Mouse (Mus musculus) forebrain, embryonic 11.5 days (tissue): ENCODE results near the gene Pnmal1. TPM values are rescaled to one million over a fixed set of nuclear protein-coding genes. Genes with fewer than 3 reads are reported as not detected.
A peak's percentile ranks its signal among the peaks of the same experiment; 100 is the strongest.

Experiments used
- ATAC-seq: fragments of 200-750 bp; cut with Nextera tagmentation; replicated peaks from 2 replicates; pipeline ENCODE4 v1.8.0; 2017; ENCODE audit warnings: moderate TSS enrichment; ENCODE audit not compliant: low FRiP score
- DNase-seq: peaks from one replicate; pipeline ENCODE4 v3.0.0-alpha.2; 2017; ENCODE audit warnings: low spot score
- H3K27ac ChIP-seq: fragments of 300-500 bp; sonication (generic); 2 replicates; pipeline ENCODE4 v1.5.1; 2014; ENCODE audit warnings: low read depth, low read length
- H3K27me3 ChIP-seq: fragments of 300-500 bp; sonication (generic); 2 replicates; pipeline ENCODE4 v1.6.1; 2014; ENCODE audit warnings: mild to moderate bottlenecking, low read length, mixed read lengths; ENCODE audit not compliant: control insufficient read depth, insufficient read depth
- H3K36me3 ChIP-seq: fragments of 300-500 bp; sonication (generic); 2 replicates; pipeline ENCODE4 v1.6.1; 2014; ENCODE audit warnings: mild to moderate bottlenecking, low read length, moderate library complexity, mixed read lengths; ENCODE audit not compliant: control insufficient read depth, insufficient read depth
- H3K4me1 ChIP-seq: fragments of 300-500 bp; sonication (generic); replicated peaks from 2 replicates; pipeline ENCODE4 v1.6.1; 2014; ENCODE audit warnings: low read length, mixed read lengths; ENCODE audit not compliant: control insufficient read depth, insufficient read depth
- H3K4me2 ChIP-seq: fragments of 300-500 bp; sonication (generic); 2 replicates; pipeline ENCODE4 v1.6.1; 2014; ENCODE audit warnings: low read depth, mild to moderate bottlenecking, low read length, moderate library complexity, mixed read lengths; ENCODE audit not compliant: severe bottlenecking
- H3K4me3 ChIP-seq: fragments of 300-500 bp; sonication (generic); 2 replicates; pipeline ENCODE4 v1.5.1; 2014; ENCODE audit warnings: low read depth, low read length
- H3K9ac ChIP-seq: fragments of 300-500 bp; sonication (generic); 2 replicates; pipeline ENCODE4 v1.6.1; 2014; ENCODE audit warnings: low read length
- H3K9me3 ChIP-seq: fragments of 300-500 bp; sonication (generic); 2 replicates; pipeline ENCODE4 v1.6.1; 2016; ENCODE audit warnings: low read length, mixed read lengths; ENCODE audit not compliant: control insufficient read depth
- WGBS: fragments of 180-500 bp; shearing (Covaris S2); extraction: QIAGEN DNeasy Blood & Tissue Kit; methylation state at CpG from one replicate; pipeline ENCODE4 v1.1.7; 2014; 5-methylcytosine and 5-hydroxymethylcytosine counted together
- polyA plus RNA-seq: library from polyadenylated mRNA; unstranded; fragments of >200 nt; fragmentation: Nextera tagmentation; extraction: Ambion mirVana; gene quantifications from 2 replicates; pipeline ENCODE4 v1.2.1, GENCODE M21; 2014

Pnmal1 gene
- polyA plus RNA-seq, 1 experiment from 2014 or later, result 20.4 TPM

GRCm38 (mm10) chr7:16993651-16994399, 34.3 kb downstream of the Pnmal1 start:
- WGBS, result under 1% methylated on average over 27 of the region's 27 CpGs
- Histone ChIP-seq H3K4me1 (peaks cover 17% of the 10 kb centered on the region), H3K4me2 (peak overlapping the region; percentile 80), H3K27ac (peak overlapping the region; percentile 44; the same call in 1 of the 2 replicates), H3K4me3 (peak overlapping the region; percentile 45), H3K36me3 (no peaks in the 10 kb centered on the region), H3K9ac (peak overlapping the region; percentile 82), H3K27me3 (no peaks in the 10 kb centered on the region), H3K9me3 (no peaks in the 10 kb centered on the region)
- peak; percentile 87 for DNase-seq
- ATAC-seq, result peak; percentile 84

GRCm38 (mm10) chr7:16994400-16994799, 34.9 kb downstream of the Pnmal1 start:
- Histone ChIP-seq H3K27ac (0 out of 2 replicates have a peak overlapping the region, but pooled peaks have one; percentile 37), H3K9ac (peak overlapping the region; percentile 82), H3K36me3 (no peaks in the 10 kb centered on the region), H3K4me1 (peaks cover 17% of the 10 kb centered on the region), H3K4me3 (peak overlapping the region; percentile 45), H3K27me3 (no peaks in the 10 kb centered on the region), H3K9me3 (no peaks in the 10 kb centered on the region), H3K4me2 (peak overlapping the region; percentile 80)
- 9% methylated on average over 20 of the region's 20 CpGs for WGBS
- ATAC-seq, result no peak
- no peak for DNase-seq

- H3K27ac ChIP-seq, result no peak overlapping the region
- no peaks in the 10 kb centered on the region for H3K27me3 ChIP-seq
- H3K36me3 ChIP-seq, result no peaks in the 10 kb centered on the region
- peaks cover 17% of the 10 kb centered on the region for H3K4me1 ChIP-seq
- no peaks in the 10 kb centered on the region for H3K9me3 ChIP-seq
- DNase-seq (no peak), ATAC-seq (no peak)
- peak overlapping the region; percentile 80 for H3K4me2 ChIP-seq
- peak overlapping the region; percentile 82; the same call in 1 of the 2 replicates for H3K9ac ChIP-seq
- no peak overlapping the region for H3K4me3 ChIP-seq
- WGBS, result 91% methylated on average over 4 of the region's 4 CpGs
Observed at GRCm38 (mm10) chr7:16995345-16995744, 35.9 kb downstream of the Pnmal1 start.

- H3K4me2 ChIP-seq, result no peak overlapping the region
- H3K27me3 ChIP-seq, result no peaks in the 10 kb centered on the region
- DNase-seq (no peak), ATAC-seq (no peak)
- WGBS, result 64% methylated on average over 4 of the region's 4 CpGs
- peaks cover 6% of the 10 kb centered on the region for H3K4me1 ChIP-seq
- H3K4me3 ChIP-seq, result no peak overlapping the region
- H3K36me3 ChIP-seq, result peaks cover 5% of the 10 kb centered on the region; the same call in 1 of the 2 replicates
- H3K9me3 ChIP-seq, result no peaks in the 10 kb centered on the region
- H3K9ac ChIP-seq, result no peak overlapping the region
- H3K27ac ChIP-seq, result no peak overlapping the region
Observed at GRCm38 (mm10) chr7:16999233-16999632, 39.8 kb downstream of the Pnmal1 start.

GRCm38 (mm10) chr7:16999650-17000049, 40.2 kb downstream of the Pnmal1 start:
- WGBS, result 23% methylated on average over 4 of the region's 4 CpGs
- Histone ChIP-seq H3K9me3 (no peaks in the 10 kb centered on the region), H3K4me2 (no peak overlapping the region), H3K36me3 (peaks cover 7% of the 10 kb centered on the region; the same call in 1 of the 2 replicates), H3K4me1 (peaks cover 6% of the 10 kb centered on the region), H3K27me3 (no peaks in the 10 kb centered on the region), H3K27ac (no peak overlapping the region), H3K4me3 (no peak overlapping the region), H3K9ac (no peak overlapping the region)
- ATAC-seq (0 out of 2 replicates have a peak, but pooled peaks have one; percentile 9), DNase-seq (peak; percentile 93)

- no peak overlapping the region for H3K9ac ChIP-seq
- WGBS, result 10% methylated on average over 7 of the region's 7 CpGs
- no peak overlapping the region for H3K4me2 ChIP-seq
- H3K36me3 ChIP-seq, result peaks cover 20% of the 10 kb centered on the region
- no peaks in the 10 kb centered on the region for H3K27me3 ChIP-seq
- peak; percentile 77 for ATAC-seq
- no peak overlapping the region for H3K4me3 ChIP-seq
- H3K27ac ChIP-seq, result no peak overlapping the region
- no peaks in the 10 kb centered on the region for H3K9me3 ChIP-seq
- DNase-seq, result peak; percentile 91
- H3K4me1 ChIP-seq, result no peaks in the 10 kb centered on the region
Observed at GRCm38 (mm10) chr7:17002375-17003195, 43.1 kb downstream of the Pnmal1 start.

GRCm38 (mm10) chr7:17003230-17003960, 43.9 kb downstream of the Pnmal1 start:
- no peaks in the 10 kb centered on the region for H3K4me1 ChIP-seq
- H3K27ac ChIP-seq, result no peak overlapping the region
- H3K4me3 ChIP-seq, result no peak overlapping the region
- H3K36me3 ChIP-seq, result peaks cover 20% of the 10 kb centered on the region
- H3K9me3 ChIP-seq, result no peaks in the 10 kb centered on the region
- DNase-seq, result no peak
- H3K4me2 ChIP-seq, result no peak overlapping the region
- no peaks in the 10 kb centered on the region for H3K27me3 ChIP-seq
- WGBS, result 85% methylated on average over 7 of the region's 7 CpGs
- 0 out of 2 replicates have a peak, but pooled peaks have one; percentile 14 for ATAC-seq
- no peak overlapping the region for H3K9ac ChIP-seq

- 85% methylated on average over 7 of the region's 7 CpGs for WGBS
- Histone ChIP-seq H3K4me3 (no peak overlapping the region), H3K36me3 (peaks cover 20% of the 10 kb centered on the region), H3K4me1 (no peaks in the 10 kb centered on the region), H3K27ac (no peak overlapping the region), H3K9me3 (no peaks in the 10 kb centered on the region), H3K9ac (no peak overlapping the region), H3K27me3 (no peaks in the 10 kb centered on the region), H3K4me2 (no peak overlapping the region)
- DNase-seq (no peak), ATAC-seq (no peak)
Observed at GRCm38 (mm10) chr7:17004716-17005115, 45.2 kb downstream of the Pnmal1 start.
